Mouse (Mus musculus): ENCODE measurements around the gene U2af1l4. TPM values are rescaled to one million over a fixed set of nuclear protein-coding genes. Genes with fewer than 3 reads are reported as not detected.

The U2af1l4 gene
- polyA plus RNA-seq, 1 experiment from 2014 or later: 97.8 TPM

- Histone ChIP-seq H3K36me3 (no peaks in the 10 kb centered on the region), H3K27ac (peak overlapping the region; percentile 46), H3K4me1 (replicated peaks) (peaks cover 10% of the 10 kb centered on the region), H3K4me3 (no peak overlapping the region), H3K4me2 (peak overlapping the region; percentile 37), H3K9me3 (replicated peaks) (no peaks in the 10 kb centered on the region), H3K9ac (no peak overlapping the region), H3K27me3 (no peaks in the 10 kb centered on the region)
- 61% methylated on average over 7 of the region's 7 CpGs for WGBS
- no peak for ATAC-seq (replicated peaks; ENCODE audit: insufficient number of reproducible peaks, insufficient read depth, low FRiP score, low read depth)
These were observed 37.5 kb downstream of the U2af1l4 start for GRCm38 (mm10) chr7:30600651-30601050.

GRCm38 (mm10) chr7:30602583-30602982 is 39.5 kb downstream of the U2af1l4 start:
- ATAC-seq (replicated peaks; ENCODE audit: insufficient number of reproducible peaks, insufficient read depth, low FRiP score, low read depth): no peak
- H3K4me3 ChIP-seq: no peak overlapping the region

DNA sequence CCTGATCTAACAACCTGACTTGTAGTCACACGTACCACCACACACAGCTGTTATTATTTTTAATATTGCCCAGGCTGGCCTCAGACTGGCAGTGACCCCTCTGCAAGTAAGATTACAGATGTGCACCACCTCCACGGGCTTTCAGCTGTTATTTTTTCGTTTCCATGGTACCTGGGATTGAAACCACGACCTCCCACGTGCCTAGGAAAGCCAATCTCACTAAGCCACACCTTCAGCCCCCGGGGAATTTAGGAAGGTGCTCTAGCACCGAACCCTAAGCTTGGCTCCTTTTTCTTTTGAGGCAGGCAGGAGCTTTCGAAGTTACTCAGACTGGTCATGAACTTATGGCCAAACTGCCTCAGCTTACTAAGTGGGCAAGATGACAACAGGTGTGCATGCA is 41.3 kb downstream of the U2af1l4 start:
- H3K27ac ChIP-seq: no peak overlapping the region
- no peak overlapping the region for H3K4me2 ChIP-seq
- H3K4me1 ChIP-seq (replicated peaks): peaks cover 10% of the 10 kb centered on the region
- H3K9ac ChIP-seq: no peak overlapping the region
- H3K36me3 ChIP-seq: no peaks in the 10 kb centered on the region
- no peaks in the 10 kb centered on the region for H3K27me3 ChIP-seq
- H3K4me3 ChIP-seq: no peak overlapping the region
- H3K9me3 ChIP-seq (replicated peaks): no peaks in the 10 kb centered on the region
- ATAC-seq (replicated peaks; ENCODE audit: insufficient number of reproducible peaks, insufficient read depth, low FRiP score, low read depth): no peak
- WGBS: 61% methylated on average over 8 of the region's 8 CpGs

More at GRCm38 (mm10) chr7:30602583-30602982, 39.5 kb downstream of the U2af1l4 start:
- Histone ChIP-seq H3K27me3 (no peaks in the 10 kb centered on the region), H3K4me2 (no peak overlapping the region), H3K9me3 (replicated peaks) (no peaks in the 10 kb centered on the region), H3K27ac (no peak overlapping the region), H3K4me1 (replicated peaks) (peaks cover 10% of the 10 kb centered on the region), H3K9ac (no peak overlapping the region), H3K36me3 (no peaks in the 10 kb centered on the region)
- WGBS: 30% methylated on average over 3 of the region's 3 CpGs

- WGBS: 81% methylated on average over 8 of the region's 8 CpGs
- Histone ChIP-seq H3K9ac (no peak overlapping the region), H3K27ac (no peak overlapping the region), H3K4me2 (no peak overlapping the region), H3K4me3 (no peak overlapping the region), H3K9me3 (replicated peaks) (no peaks in the 10 kb centered on the region), H3K36me3 (no peaks in the 10 kb centered on the region), H3K27me3 (no peaks in the 10 kb centered on the region), H3K4me1 (replicated peaks) (peaks cover 10% of the 10 kb centered on the region)
- no peak for ATAC-seq (replicated peaks; ENCODE audit: insufficient number of reproducible peaks, insufficient read depth, low FRiP score, low read depth)
These were observed 41.8 kb downstream of the U2af1l4 start for GRCm38 (mm10) chr7:30604944-30605343.

GRCm38 (mm10) chr7:30607706-30608309 is 44.7 kb downstream of the U2af1l4 start:
- Histone ChIP-seq H3K27me3 (no peaks in the 10 kb centered on the region), H3K9me3 (replicated peaks) (no peaks in the 10 kb centered on the region), H3K9ac (no peak overlapping the region), H3K27ac (no peak overlapping the region), H3K36me3 (no peaks in the 10 kb centered on the region), H3K4me1 (replicated peaks) (peaks cover 10% of the 10 kb centered on the region), H3K4me2 (no peak overlapping the region), H3K4me3 (no peak overlapping the region)
- ATAC-seq (replicated peaks; ENCODE audit: insufficient number of reproducible peaks, insufficient read depth, low FRiP score, low read depth): no peak
- WGBS: 25% methylated on average over 8 of the region's 8 CpGs

- 54% methylated on average over 16 of the region's 16 CpGs for WGBS
- no peak for ATAC-seq (replicated peaks; ENCODE audit: insufficient number of reproducible peaks, insufficient read depth, low FRiP score, low read depth)
These were observed 45.4 kb downstream of the U2af1l4 start for GRCm38 (mm10) chr7:30608476-30608875.

DNA sequence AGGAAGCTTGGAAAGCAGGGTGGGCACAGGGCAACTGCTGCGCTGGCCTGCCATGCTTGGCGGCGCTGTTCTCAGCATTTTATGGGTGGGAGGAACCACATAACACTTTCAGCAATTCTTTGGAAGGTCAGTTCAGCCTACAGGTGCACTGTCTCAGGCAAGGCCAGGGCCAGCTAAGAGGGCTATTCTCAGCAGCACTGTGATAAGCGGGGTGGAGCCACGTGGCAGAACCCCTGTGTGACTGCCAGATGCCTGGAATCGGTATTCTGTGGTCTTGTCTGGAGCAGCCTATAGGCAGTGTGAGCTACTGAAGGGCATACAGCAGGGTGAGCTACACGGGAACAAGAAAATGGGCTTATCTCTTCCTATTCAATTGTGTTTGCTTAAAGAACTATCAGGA is 46.9 kb downstream of the U2af1l4 start:
- Histone ChIP-seq H3K4me1 (replicated peaks) (peaks cover 10% of the 10 kb centered on the region), H3K27me3 (no peaks in the 10 kb centered on the region), H3K27ac (peak overlapping the region; percentile 48), H3K4me3 (no peak overlapping the region), H3K9me3 (replicated peaks) (no peaks in the 10 kb centered on the region), H3K9ac (no peak overlapping the region), H3K36me3 (no peaks in the 10 kb centered on the region), H3K4me2 (peak overlapping the region; percentile 10; the same call in 1 of the 2 replicates)
- peak; percentile 86 for ATAC-seq (replicated peaks; ENCODE audit: insufficient number of reproducible peaks, insufficient read depth, low FRiP score, low read depth)
- 39% methylated on average over 7 of the region's 7 CpGs for WGBS

More at GRCm38 (mm10) chr7:30608476-30608875, 45.4 kb downstream of the U2af1l4 start:
- H3K27me3 ChIP-seq: no peaks in the 10 kb centered on the region
- H3K27ac ChIP-seq: no peak overlapping the region
- no peaks in the 10 kb centered on the region for H3K36me3 ChIP-seq
- H3K9ac ChIP-seq: no peak overlapping the region
- no peak overlapping the region for H3K4me3 ChIP-seq
- H3K4me2 ChIP-seq: no peak overlapping the region
- H3K9me3 ChIP-seq (replicated peaks): no peaks in the 10 kb centered on the region
- peaks cover 10% of the 10 kb centered on the region for H3K4me1 ChIP-seq (replicated peaks)

- Histone ChIP-seq H3K36me3 (peaks cover 21% of the 10 kb centered on the region), H3K27me3 (no peaks in the 10 kb centered on the region), H3K4me1 (replicated peaks) (peaks cover 10% of the 10 kb centered on the region), H3K27ac (no peak within 1 kb of the TSS), H3K9ac (no peak within 1 kb of the TSS), H3K9me3 (replicated peaks) (no peaks in the 10 kb centered on the region), H3K4me3 (no peak within 1 kb of the TSS), H3K4me2 (no peak within 1 kb of the TSS)
- WGBS: 68% methylated on average over 8 of the region's 8 CpGs
- ATAC-seq (replicated peaks; ENCODE audit: insufficient number of reproducible peaks, insufficient read depth, low FRiP score, low read depth): no peak
These were observed 49.7 kb downstream of the U2af1l4 start, which contains the start of gene Upk1a for GRCm38 (mm10) chr7:30612654-30613402. Upk1a (minus strand) TSS chr7:30612847.

DNA sequence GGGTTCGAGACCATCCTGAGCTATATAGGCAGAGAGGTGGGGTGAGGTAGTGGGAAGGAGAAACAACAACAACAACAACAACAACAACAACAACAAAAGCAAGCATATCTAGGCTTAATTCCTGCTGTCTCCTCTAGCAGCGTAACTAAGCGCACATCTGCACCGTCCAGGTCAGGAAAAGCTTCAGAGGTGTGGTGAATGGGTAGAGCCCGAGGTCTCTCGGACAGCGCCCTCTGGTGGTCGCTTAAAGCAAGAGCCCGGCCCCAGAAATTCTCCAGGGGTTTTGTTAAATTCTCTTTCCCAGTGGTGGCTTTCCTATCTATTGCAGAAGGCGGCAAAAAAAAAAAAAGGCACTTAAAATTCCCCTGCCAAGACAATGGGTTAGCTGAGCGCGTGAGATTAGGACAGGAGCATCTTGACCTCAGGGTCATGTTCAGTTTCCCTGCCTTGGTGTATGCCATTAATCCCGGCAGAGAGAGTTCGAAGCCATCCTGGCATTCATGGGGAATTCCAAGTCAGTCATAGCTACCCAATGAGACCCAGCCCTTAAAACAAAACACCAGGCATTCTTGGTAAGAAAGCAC is 50.5 kb downstream of the U2af1l4 start:
- 22% methylated on average over 14 of the region's 14 CpGs for WGBS
- ATAC-seq (replicated peaks; ENCODE audit: insufficient number of reproducible peaks, insufficient read depth, low FRiP score, low read depth): no peak
- peaks cover 10% of the 10 kb centered on the region for H3K4me1 ChIP-seq (replicated peaks)
- H3K4me2 ChIP-seq: no peak overlapping the region
- H3K9ac ChIP-seq: no peak overlapping the region
- H3K27me3 ChIP-seq: no peaks in the 10 kb centered on the region
- no peak overlapping the region for H3K27ac ChIP-seq
- H3K4me3 ChIP-seq: no peak overlapping the region
- H3K9me3 ChIP-seq (replicated peaks): no peaks in the 10 kb centered on the region
- peaks cover 29% of the 10 kb centered on the region for H3K36me3 ChIP-seq

DNA sequence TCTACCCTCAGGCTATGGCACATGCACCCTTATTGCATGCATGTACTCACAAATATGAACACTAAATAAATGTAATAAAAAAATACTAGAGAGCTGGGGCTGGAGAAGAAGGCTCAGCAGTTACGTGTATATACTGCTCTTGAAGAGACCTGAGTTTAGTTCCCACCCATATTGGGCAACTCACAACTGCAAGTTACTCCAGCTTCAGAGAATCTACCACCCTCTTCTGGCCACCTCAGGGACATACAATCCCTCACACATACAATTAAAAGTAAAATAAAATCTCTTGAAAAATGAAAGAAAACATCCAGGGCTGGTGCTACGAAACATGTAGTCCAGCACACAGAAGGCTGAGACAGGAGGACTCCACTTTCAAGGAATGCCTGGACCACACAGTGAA is 51.4 kb downstream of the U2af1l4 start:
- WGBS: 69% methylated on average over 2 of the region's 2 CpGs
- no peak overlapping the region for H3K9ac ChIP-seq
- no peak overlapping the region for H3K27ac ChIP-seq
- ATAC-seq (replicated peaks; ENCODE audit: insufficient number of reproducible peaks, insufficient read depth, low FRiP score, low read depth): no peak
- H3K4me3 ChIP-seq: no peak overlapping the region
- peaks cover 10% of the 10 kb centered on the region for H3K4me1 ChIP-seq (replicated peaks)
- H3K27me3 ChIP-seq: no peaks in the 10 kb centered on the region
- H3K4me2 ChIP-seq: no peak overlapping the region
- peaks cover 38% of the 10 kb centered on the region for H3K36me3 ChIP-seq
- H3K9me3 ChIP-seq (replicated peaks): no peaks in the 10 kb centered on the region

All from heart, embryonic 15.5 days (tissue).